Mouse (Mus musculus): Measurements from ENCODE around the gene Mgrn1. TPM values are rescaled to one million over a fixed set of nuclear protein-coding genes. Genes with fewer than 3 reads are reported as not detected.

The Mgrn1 gene
- 154 TPM for polyA plus RNA-seq (2015; fragmentation: Illumina TruSeq; extraction: RNeasy Lipid Tissue Mini Kit (QIAGEN cat#74804); ENCODE audit: low read depth, low replicate concordance)

DNA sequence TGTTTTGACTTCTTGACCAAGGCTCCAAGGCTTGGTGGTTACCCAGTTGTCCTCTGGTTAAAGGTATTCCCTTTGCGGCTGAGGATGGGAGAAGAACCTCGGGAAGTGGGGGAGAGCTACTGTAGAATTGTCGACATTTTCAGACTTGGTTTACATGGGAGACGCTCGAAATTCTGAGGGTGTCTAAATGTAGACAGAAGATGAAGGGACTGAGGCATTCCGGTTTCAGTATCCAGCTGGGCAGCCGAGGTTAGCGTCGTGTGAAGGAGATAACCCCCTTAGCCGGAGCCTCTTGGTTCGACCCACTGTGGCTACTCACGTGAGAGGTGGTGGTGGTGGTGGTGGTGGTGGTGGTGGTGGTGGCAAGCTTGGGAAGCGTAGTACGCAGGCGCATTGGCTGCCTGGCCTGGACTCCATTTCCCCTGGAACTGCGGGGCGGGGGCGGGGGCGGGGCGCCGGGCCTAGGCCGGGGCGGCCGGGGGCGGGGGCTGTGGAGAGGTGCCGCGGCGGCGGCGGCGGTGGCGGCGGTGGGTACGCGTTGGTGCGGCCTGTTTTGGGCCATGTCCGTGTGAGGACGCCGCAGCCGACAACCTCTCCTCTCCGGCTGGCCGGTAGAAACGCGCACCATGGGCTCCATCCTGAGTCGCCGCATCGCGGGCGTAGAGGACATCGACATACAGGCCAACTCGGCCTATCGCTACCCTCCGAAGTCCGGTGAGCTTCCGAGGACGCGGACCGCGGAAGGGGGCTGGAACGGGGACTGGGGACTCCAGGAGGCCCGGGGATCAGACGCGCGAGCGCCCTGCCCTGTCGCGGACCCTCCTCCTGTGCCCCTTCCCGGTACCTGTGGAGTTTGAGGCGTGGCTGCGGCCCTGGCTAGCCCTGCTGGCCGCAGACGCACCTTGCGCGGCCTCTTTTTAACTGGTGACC is at the start of gene Mgrn1:
TSS of gene Mgrn1 (plus strand) at position 490 of the 930 bp plus-strand sequence.

GRCm38 (mm10) chr16:4880136-4880825 is 5.8 kb upstream of the Mgrn1 start, which contains the start of gene Ubald1:
TSS of gene Ubald1 (minus strand) at chr16:4880315.

DNA sequence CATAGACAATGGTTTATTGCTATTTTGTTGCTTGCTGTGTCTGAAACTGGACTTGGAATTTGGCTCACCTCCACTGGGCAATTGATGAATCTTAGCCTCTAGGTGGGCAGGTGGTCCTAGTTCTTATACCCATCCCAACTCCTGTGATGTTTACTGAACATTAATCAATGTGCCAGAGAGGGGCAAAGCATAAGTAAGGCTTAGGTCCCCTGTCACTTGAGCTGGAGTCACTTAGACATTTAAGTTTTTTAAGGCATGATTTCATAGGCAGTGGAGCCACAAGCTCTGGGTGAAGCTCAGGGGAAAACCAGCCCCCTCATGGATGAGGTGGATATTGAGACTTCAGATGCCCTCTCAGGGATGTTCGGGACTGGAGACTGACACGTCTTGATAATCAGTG is 52.4 kb downstream of the Mgrn1 start, which contains the start of gene Nudt16l1:
TSS of gene Nudt16l1 (plus strand) at position 301 of the 400 bp plus-strand sequence.

DNA sequence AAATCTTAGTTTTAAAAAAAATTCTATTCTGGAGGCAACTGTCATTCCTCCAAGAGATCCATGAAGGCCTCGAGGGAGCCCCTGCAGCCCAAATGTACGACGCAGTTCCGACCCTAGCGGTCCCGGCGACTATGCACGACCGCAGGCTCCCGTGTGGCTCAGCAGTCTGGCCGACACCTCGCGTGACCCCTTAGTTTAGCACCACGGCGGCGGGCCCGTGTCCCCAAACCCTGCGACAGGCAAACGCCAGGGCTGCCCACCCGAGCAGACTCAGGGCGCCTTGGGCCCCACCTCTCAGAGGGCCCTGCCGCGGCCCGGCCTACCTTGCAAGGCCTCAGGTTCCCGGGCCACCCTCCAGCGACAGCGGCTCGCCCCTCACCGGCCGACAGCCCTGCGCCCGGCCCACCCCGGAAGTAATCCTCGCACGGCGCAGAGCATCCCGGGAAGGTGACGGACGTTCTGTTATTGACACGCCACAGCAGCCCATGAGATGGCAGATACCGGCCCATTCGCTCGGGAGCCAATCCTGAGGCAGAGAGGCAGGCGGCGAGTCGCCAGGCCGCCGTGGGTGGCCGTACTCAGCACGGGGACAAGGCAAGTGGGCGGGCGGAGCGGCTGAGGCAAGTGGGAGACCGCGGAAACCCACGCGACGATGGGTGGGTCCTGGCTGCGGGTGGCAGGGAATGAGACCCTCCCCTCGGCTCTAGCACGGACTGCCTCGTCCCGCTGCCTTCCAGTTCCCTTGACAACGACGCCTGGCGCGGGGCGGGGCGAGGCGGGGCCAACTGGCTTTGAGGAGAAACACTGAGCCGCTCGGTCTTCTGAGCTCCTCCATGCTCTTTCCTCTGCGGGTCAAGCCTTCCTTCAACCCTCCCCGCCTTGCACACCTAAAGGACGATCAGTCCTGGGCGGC is 78.0 kb downstream of the Mgrn1 start, which contains the start of gene Anks3:
TSS of gene Anks3 (minus strand) at position 409 of the 913 bp plus-strand sequence.

Other genes starting within 250 kb of the Mgrn1 start
- gene Vasn, start 246.3 kb upstream of the Mgrn1 start, polyA plus RNA-seq (2015; fragmentation: Illumina TruSeq; extraction: RNeasy Lipid Tissue Mini Kit (QIAGEN cat#74804); ENCODE audit: low read depth, low replicate concordance), result 9.1 TPM
- gene Dnaja3, start 246.3 kb upstream of the Mgrn1 start, polyA plus RNA-seq (2015; fragmentation: Illumina TruSeq; extraction: RNeasy Lipid Tissue Mini Kit (QIAGEN cat#74804); ENCODE audit: low read depth, low replicate concordance), result 62.1 TPM
- gene Coro7, start 206.5 kb upstream of the Mgrn1 start, polyA plus RNA-seq (2015; fragmentation: Illumina TruSeq; extraction: RNeasy Lipid Tissue Mini Kit (QIAGEN cat#74804); ENCODE audit: low read depth, low replicate concordance), result 38.0 TPM
- 23.5 TPM for gene Nmral1, start 166.9 kb upstream of the Mgrn1 start, polyA plus RNA-seq (2015; fragmentation: Illumina TruSeq; extraction: RNeasy Lipid Tissue Mini Kit (QIAGEN cat#74804); ENCODE audit: low read depth, low replicate concordance)
- 126 TPM for gene Hmox2, start 159.9 kb upstream of the Mgrn1 start, polyA plus RNA-seq (2015; fragmentation: Illumina TruSeq; extraction: RNeasy Lipid Tissue Mini Kit (QIAGEN cat#74804); ENCODE audit: low read depth, low replicate concordance)
- 251 TPM for gene Cdip1, start 96.0 kb upstream of the Mgrn1 start, polyA plus RNA-seq (2015; fragmentation: Illumina TruSeq; extraction: RNeasy Lipid Tissue Mini Kit (QIAGEN cat#74804); ENCODE audit: low read depth, low replicate concordance)
- not detected for gene 4930562C15Rik, start 50.8 kb upstream of the Mgrn1 start, polyA plus RNA-seq (2015; fragmentation: Illumina TruSeq; extraction: RNeasy Lipid Tissue Mini Kit (QIAGEN cat#74804); ENCODE audit: low read depth, low replicate concordance)
- gene Ubald1, start 5.9 kb upstream of the Mgrn1 start, polyA plus RNA-seq (2015; fragmentation: Illumina TruSeq; extraction: RNeasy Lipid Tissue Mini Kit (QIAGEN cat#74804); ENCODE audit: low read depth, low replicate concordance), result 113 TPM
- gene Nudt16l1, start 52.5 kb downstream of the Mgrn1 start, polyA plus RNA-seq (2015; fragmentation: Illumina TruSeq; extraction: RNeasy Lipid Tissue Mini Kit (QIAGEN cat#74804); ENCODE audit: low read depth, low replicate concordance), result 68.0 TPM
- 43.4 TPM for gene Anks3, start 78.0 kb downstream of the Mgrn1 start, polyA plus RNA-seq (2015; fragmentation: Illumina TruSeq; extraction: RNeasy Lipid Tissue Mini Kit (QIAGEN cat#74804); ENCODE audit: low read depth, low replicate concordance)
- not detected for gene Sept12, start 111.6 kb downstream of the Mgrn1 start, polyA plus RNA-seq (2015; fragmentation: Illumina TruSeq; extraction: RNeasy Lipid Tissue Mini Kit (QIAGEN cat#74804); ENCODE audit: low read depth, low replicate concordance)
- not detected for gene Smim22, start 121.0 kb downstream of the Mgrn1 start, polyA plus RNA-seq (2015; fragmentation: Illumina TruSeq; extraction: RNeasy Lipid Tissue Mini Kit (QIAGEN cat#74804); ENCODE audit: low read depth, low replicate concordance)
- 230 TPM for gene Rogdi, start 127.3 kb downstream of the Mgrn1 start, polyA plus RNA-seq (2015; fragmentation: Illumina TruSeq; extraction: RNeasy Lipid Tissue Mini Kit (QIAGEN cat#74804); ENCODE audit: low read depth, low replicate concordance)
- 168 TPM for gene Glyr1, start 163.6 kb downstream of the Mgrn1 start, polyA plus RNA-seq (2015; fragmentation: Illumina TruSeq; extraction: RNeasy Lipid Tissue Mini Kit (QIAGEN cat#74804); ENCODE audit: low read depth, low replicate concordance)
- 24.7 TPM for gene Ubn1, start 163.8 kb downstream of the Mgrn1 start, polyA plus RNA-seq (2015; fragmentation: Illumina TruSeq; extraction: RNeasy Lipid Tissue Mini Kit (QIAGEN cat#74804); ENCODE audit: low read depth, low replicate concordance)
- 0.31 TPM for gene Ppl, start 246.2 kb downstream of the Mgrn1 start, polyA plus RNA-seq (2015; fragmentation: Illumina TruSeq; extraction: RNeasy Lipid Tissue Mini Kit (QIAGEN cat#74804); ENCODE audit: low read depth, low replicate concordance)

Data from brain, adult 10 weeks (tissue).